Mouse (Mus musculus): ENCODE measurements at regions not wholly inside any gene's neighbourhood (a gene's known extent, or its start where the extent isn't known, plus 50 kb on each side); places are given as distances from the start of the nearest gene placed in this dataset.

- no peak for DNase-seq (ENCODE audit: low spot score)
Measured at GRCm38 (mm10) chr12:70523379-70523778, 70.5 kb downstream of the Tmx1 start.

GRCm38 (mm10) chr12:70524703-70525102, 71.8 kb downstream of the Tmx1 start:
- DNase-seq (ENCODE audit: low spot score): no peak

GRCm38 (mm10) chr12:70531661-70532060, 78.8 kb downstream of the Tmx1 start:
- no peak for DNase-seq (ENCODE audit: low spot score)

GRCm38 (mm10) chr12:70532225-70532624, 79.3 kb downstream of the Tmx1 start:
- no peak for DNase-seq (ENCODE audit: low spot score)

- peak; percentile 28 for DNase-seq (ENCODE audit: low spot score)
Measured at GRCm38 (mm10) chr12:70532843-70533242, 79.9 kb downstream of the Tmx1 start.

- DNase-seq (ENCODE audit: low spot score): no peak
Measured at GRCm38 (mm10) chr12:70533375-70533935, 80.6 kb downstream of the Tmx1 start.

- no peak for DNase-seq (ENCODE audit: low spot score)
Measured at GRCm38 (mm10) chr12:70539124-70539523, 86.2 kb downstream of the Tmx1 start.

GRCm38 (mm10) chr12:70539856-70540255, 87.0 kb downstream of the Tmx1 start:
- DNase-seq (ENCODE audit: low spot score): no peak

- no peak for DNase-seq (ENCODE audit: low spot score)
Measured at GRCm38 (mm10) chr12:70541432-70541831, 88.5 kb downstream of the Tmx1 start.

GRCm38 (mm10) chr12:70543299-70543698, 90.4 kb downstream of the Tmx1 start:
- no peak for DNase-seq (ENCODE audit: low spot score)

- DNase-seq (ENCODE audit: low spot score): no peak
Measured at GRCm38 (mm10) chr12:70544326-70544725, 91.4 kb downstream of the Tmx1 start.

- DNase-seq (ENCODE audit: low spot score): no peak
Measured at GRCm38 (mm10) chr12:70544850-70545510, 92.1 kb downstream of the Tmx1 start.

- DNase-seq (ENCODE audit: low spot score): no peak
Measured at GRCm38 (mm10) chr12:70547199-70547598, 94.3 kb downstream of the Tmx1 start.

GRCm38 (mm10) chr12:70549296-70549695, 96.4 kb downstream of the Tmx1 start:
- no peak for DNase-seq (ENCODE audit: low spot score)

- DNase-seq (ENCODE audit: low spot score): peak; percentile 54
Measured at GRCm38 (mm10) chr12:70553866-70554265, 101.0 kb downstream of the Tmx1 start.

- no peak for DNase-seq (ENCODE audit: low spot score)
Measured at GRCm38 (mm10) chr12:70554586-70554985, 101.7 kb downstream of the Tmx1 start.

GRCm38 (mm10) chr12:70555723-70556122, 102.8 kb downstream of the Tmx1 start:
- no peak for DNase-seq (ENCODE audit: low spot score)

GRCm38 (mm10) chr12:70556820-70557219, 103.9 kb downstream of the Tmx1 start:
- DNase-seq (ENCODE audit: low spot score): no peak

GRCm38 (mm10) chr12:70563446-70563845, 110.6 kb downstream of the Tmx1 start:
- no peak for DNase-seq (ENCODE audit: low spot score)

- no peak for DNase-seq (ENCODE audit: low spot score)
Measured at GRCm38 (mm10) chr12:70575665-70576064, 122.8 kb downstream of the Tmx1 start.

- DNase-seq (ENCODE audit: low spot score): no peak
Measured at GRCm38 (mm10) chr12:70577769-70578168, 124.9 kb downstream of the Tmx1 start.

GRCm38 (mm10) chr12:70579328-70579905, 126.5 kb downstream of the Tmx1 start:
- DNase-seq (ENCODE audit: low spot score): no peak

GRCm38 (mm10) chr12:70586181-70586580, 133.3 kb downstream of the Tmx1 start:
- no peak for DNase-seq (ENCODE audit: low spot score)

GRCm38 (mm10) chr12:70588234-70588633, 135.3 kb downstream of the Tmx1 start:
- DNase-seq (ENCODE audit: low spot score): peak; percentile 38

All from embryo, embryonic 10 days (tissue).